12 mouse cellular contexts compared by ENCODE assay signal in the genomic region with DNA sequence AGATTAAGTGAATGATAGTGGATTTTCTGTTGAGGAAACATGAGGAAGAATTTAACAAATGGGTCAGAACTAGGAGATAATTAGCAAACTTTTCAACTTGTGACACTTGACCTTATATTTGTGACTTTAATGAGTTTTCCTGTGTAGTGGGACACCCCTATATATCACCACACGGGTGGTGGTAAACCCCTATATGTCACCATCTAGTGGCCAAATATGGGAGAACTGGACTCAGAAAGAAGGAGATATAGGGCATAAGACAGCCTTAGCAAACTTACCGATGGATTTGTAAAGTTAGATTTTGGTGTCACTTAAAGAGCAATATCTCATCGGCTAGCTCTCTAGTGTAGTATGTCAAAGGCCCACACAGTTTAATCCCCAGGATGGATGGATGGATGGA.
DNase-seq lines count a peak whose midpoint lies in the region; ATAC-seq and TF ChIP-seq lines count a peak whose summit lies in the region.
"Had no signal": no experiment of that assay in that cellular context is flagged by ENCODE, and none has a peak within 500 bp of the region (broad histone marks: within the 10 kb centered on the region; RNA-seq: fewer than 3 reads in every experiment).

No protein-coding gene starts in this region.

- no peak for TF ChIP-seq POLR2A in liver, adult 2 months (IDR thresholded peaks at IDR 0.05; ENCODE audit: extremely low read depth, insufficient read depth, low read length)

- H3K4me1 ChIP-seq in forebrain, postnatal 0 days (ENCODE audit: insufficient read depth) = no peaks in the 10 kb centered on the region
- peaks cover 12% of the 10 kb centered on the region for H3K4me1 ChIP-seq in forebrain, embryonic 16.5 days (replicated peaks; ENCODE audit: control insufficient read depth, insufficient read depth, low read length)
- H3K4me1 ChIP-seq in liver, adult 2 months (ENCODE audit: control insufficient read depth, insufficient read depth, low read length) = no peaks in the 10 kb centered on the region
- no peaks in the 10 kb centered on the region for H3K4me1 ChIP-seq in liver, embryonic 12.5 days
- H3K4me1 ChIP-seq in E14TG2a.4 (replicated peaks; ENCODE audit: low read depth, low read length) = no peaks in the 10 kb centered on the region
- 0 out of 2 replicates have a peak, but pooled peaks cover 10% of the 10 kb centered on the region for H3K4me1 ChIP-seq in heart, embryonic 10.5 days

- H3K4me3 ChIP-seq in forebrain, postnatal 0 days (ENCODE audit: low read depth, low read length) = no peak overlapping the region
- H3K4me3 ChIP-seq in forebrain, embryonic 16.5 days (replicated peaks; ENCODE audit: low read length) = no peak overlapping the region
- no peak overlapping the region for H3K4me3 ChIP-seq in liver, adult 2 months (ENCODE audit: insufficient read depth, low read depth, low read length)
- no peak overlapping the region for H3K4me3 ChIP-seq in liver, embryonic 12.5 days
- no peak overlapping the region for H3K4me3 ChIP-seq in E14TG2a.4 (replicated peaks; ENCODE audit: low read length)
- H3K4me3 ChIP-seq in heart, embryonic 10.5 days = no peak overlapping the region
- H3K4me3 ChIP-seq: erythroblast, embryonic 14.5 days had no signal

- H3K36me3 ChIP-seq in forebrain, postnatal 0 days (ENCODE audit: insufficient read depth) = no peaks in the 10 kb centered on the region
- H3K36me3 ChIP-seq in forebrain, embryonic 16.5 days (ENCODE audit: control insufficient read depth, insufficient read depth) = no peaks in the 10 kb centered on the region
- no peaks in the 10 kb centered on the region for H3K36me3 ChIP-seq in liver, adult 2 months (ENCODE audit: control insufficient read depth, insufficient read depth, low read length)
- no peaks in the 10 kb centered on the region for H3K36me3 ChIP-seq in liver, embryonic 12.5 days
- H3K36me3 ChIP-seq in E14TG2a.4 (ENCODE audit: insufficient read depth, low read length) = no peaks in the 10 kb centered on the region
- H3K36me3 ChIP-seq in heart, embryonic 10.5 days = no peaks in the 10 kb centered on the region

- DNase-seq in forebrain, postnatal 0 days = no peak
- peak; percentile 6 for DNase-seq in liver, adult 2 months (ENCODE audit: extremely low read depth, low read depth, low spot score)
- no peak for DNase-seq in left cerebral cortex, postnatal 36 days (ENCODE audit: low spot score in 2 of 2)
- no peak for DNase-seq in heart, embryonic 10.5 days (ENCODE audit: low spot score)
- DNase-seq: layer of hippocampus, adult 9-11 months; thymus, postnatal 25 days had no signal

- H3K4me2 ChIP-seq in forebrain, postnatal 0 days (ENCODE audit: low read depth) = no peak overlapping the region
- H3K4me2 ChIP-seq in forebrain, embryonic 16.5 days (ENCODE audit: low read length) = no peak overlapping the region
- H3K4me2 ChIP-seq in liver, embryonic 12.5 days = no peak overlapping the region

- no peaks in the 10 kb centered on the region for H3K27me3 ChIP-seq in forebrain, postnatal 0 days (ENCODE audit: insufficient read depth, low read length)
- no peaks in the 10 kb centered on the region for H3K27me3 ChIP-seq in forebrain, embryonic 16.5 days (replicated peaks; ENCODE audit: control insufficient read depth, insufficient read depth, low read length)
- no peaks in the 10 kb centered on the region for H3K27me3 ChIP-seq in liver, adult 2 months (ENCODE audit: control insufficient read depth, insufficient read depth, low read length)
- no peaks in the 10 kb centered on the region for H3K27me3 ChIP-seq in liver, embryonic 12.5 days (replicated peaks)
- H3K27me3 ChIP-seq in E14TG2a.4 (ENCODE audit: insufficient read depth, low read length) = no peaks in the 10 kb centered on the region
- no peaks in the 10 kb centered on the region for H3K27me3 ChIP-seq in heart, embryonic 10.5 days (ENCODE audit: insufficient read depth, poor library complexity, severe bottlenecking)

- 51% methylated on average over 3 of the region's 3 CpGs for WGBS in forebrain, postnatal 0 days
- 58% methylated on average over 3 of the region's 3 CpGs for WGBS in forebrain, embryonic 16.5 days
- WGBS in liver, adult 2 months = 40% methylated on average over 3 of the region's 3 CpGs
- WGBS in liver, embryonic 12.5 days (ENCODE audit: insufficient replicate concordance) = 39% methylated on average over 3 of the region's 3 CpGs
- WGBS in heart, embryonic 10.5 days = 56% methylated on average over 3 of the region's 3 CpGs

- TF ChIP-seq CTCF in forebrain, postnatal 0 days (IDR thresholded peaks at IDR 0.05; ENCODE audit: low read depth) = peak; percentile 60
- peak; percentile 15; the same call in 1 of the 2 replicates for TF ChIP-seq CTCF in liver, adult 2 months (IDR thresholded peaks at IDR 0.05; ENCODE audit: low read depth, low read length)
- peak; percentile 37 for TF ChIP-seq CTCF in E14TG2a.4 (conservative IDR thresholded peaks at IDR 0.05; ENCODE audit: low read length)

- no peak for ATAC-seq in forebrain, postnatal 0 days
- ATAC-seq in forebrain, embryonic 16.5 days = no peak
- no peak for ATAC-seq in liver, embryonic 12.5 days
- peak; percentile 69 to 81 for ATAC-seq in hematopoietic stem cell, adult 5-6 weeks (replicated peaks in 1 of 2; ENCODE audit: insufficient read depth in 1 of 2, low FRiP score in 2 of 2, low TSS enrichment in 1 of 2, low read depth in 1 of 2, poor library complexity in 2 of 2, severe bottlenecking in 2 of 2)
- ATAC-seq: hindbrain, embryonic 16.5 days had no signal

- H3K79me2 ChIP-seq in liver, adult 2 months (ENCODE audit: control insufficient read depth, insufficient read depth, low read length) = no peaks in the 10 kb centered on the region

- no peak overlapping the region for H3K27ac ChIP-seq in forebrain, postnatal 0 days (ENCODE audit: low read depth, low read length)
- no peak overlapping the region for H3K27ac ChIP-seq in forebrain, embryonic 16.5 days (ENCODE audit: low read length)
- H3K27ac ChIP-seq in liver, adult 2 months (replicated peaks; ENCODE audit: insufficient read depth, low read depth, low read length) = no peak overlapping the region
- H3K27ac ChIP-seq in liver, embryonic 12.5 days = no peak overlapping the region
- H3K27ac ChIP-seq in heart, embryonic 10.5 days = no peak overlapping the region

- intact Hi-C loops in left cerebral cortex, postnatal 36 days (cut with DNase I) = loop anchor here (5.0 kb wide), 3 partner anchors 68 to 323 kb away; a partner anchor contains a TSS

- no peaks in the 10 kb centered on the region for H3K9me3 ChIP-seq in forebrain, postnatal 0 days (ENCODE audit: low read length)
- H3K9me3 ChIP-seq in forebrain, embryonic 16.5 days (ENCODE audit: control insufficient read depth, low read length) = no peaks in the 10 kb centered on the region
- no peaks in the 10 kb centered on the region for H3K9me3 ChIP-seq in liver, embryonic 12.5 days (replicated peaks)
- H3K9me3 ChIP-seq in E14TG2a.4 (ENCODE audit: low read length) = no peaks in the 10 kb centered on the region
- H3K9me3 ChIP-seq in heart, embryonic 10.5 days = no peaks in the 10 kb centered on the region

- H3K9ac ChIP-seq in forebrain, postnatal 0 days = no peak overlapping the region
- H3K9ac ChIP-seq in forebrain, embryonic 16.5 days (replicated peaks; ENCODE audit: low read depth, low read length) = no peak overlapping the region
- no peak overlapping the region for H3K9ac ChIP-seq in liver, adult 2 months (ENCODE audit: low read depth, low read length)
- no peak overlapping the region for H3K9ac ChIP-seq in liver, embryonic 12.5 days

Comparison
In these comparisons a context has a peak if more than half of its experiments do, and no peak if none do; other contexts are left out.
1. ATAC-seq: peak in hematopoietic stem cell, adult 5-6 weeks (2 of 2); none in forebrain, postnatal 0 days (single experiment), forebrain, embryonic 16.5 days (single experiment) and liver, embryonic 12.5 days (single experiment).
2. Peak in every context shown above with its lines, with median percentiles within 50 percentile points of each other: CTCF ChIP-seq.